In genomic region chr2:152672166-152672565, GRCm38 (mm10) we compare ENCODE assay signal across 9 mouse cellular contexts. TPM values are rescaled to one million over a fixed set of nuclear protein-coding genes. Genes with fewer than 3 reads are reported as not detected.
DNase-seq lines count a peak whose midpoint lies in the region; ATAC-seq and TF ChIP-seq lines count a peak whose summit lies in the region.
"Had no signal": no experiment of that assay in that cellular context is flagged by ENCODE, and none has a peak within 500 bp of the region (broad histone marks: within the 10 kb centered on the region; RNA-seq: fewer than 3 reads in every experiment).

No protein-coding gene starts in this region.

- no peak for TF ChIP-seq CTCF in layer of hippocampus, adult 2 months (conservative IDR thresholded peaks at IDR 0.05)
- no peak for TF ChIP-seq CTCF in intestine, postnatal 0 days (IDR thresholded peaks at IDR 0.05; ENCODE audit: low read depth)

- H3K27ac ChIP-seq in layer of hippocampus, adult 2 months = peak overlapping the region; percentile 96; the same call in 1 of the 2 replicates
- no peak overlapping the region for H3K27ac ChIP-seq in forebrain, embryonic 10.5 days
- peak overlapping the region; percentile 37; the same call in 1 of the 2 replicates for H3K27ac ChIP-seq in intestine, postnatal 0 days (ENCODE audit: low read depth, low read length)
- no peak overlapping the region for H3K27ac ChIP-seq in neural tube, embryonic 12.5 days
- H3K27ac ChIP-seq: liver, embryonic 14.5 days had no signal

- H3K36me3 ChIP-seq in forebrain, embryonic 10.5 days (replicated peaks) = peaks cover 60% of the 10 kb centered on the region
- peaks cover 18% of the 10 kb centered on the region for H3K36me3 ChIP-seq in intestine, postnatal 0 days (ENCODE audit: control insufficient read depth, insufficient read depth)
- peaks cover 40% of the 10 kb centered on the region for H3K36me3 ChIP-seq in neural tube, embryonic 12.5 days

- ATAC-seq in intestine, postnatal 0 days = no peak
- no peak for ATAC-seq in neural tube, embryonic 12.5 days (ENCODE audit: low FRiP score, low read depth)

- peak overlapping the region; percentile 95 for H3K4me3 ChIP-seq in layer of hippocampus, adult 2 months
- H3K4me3 ChIP-seq in forebrain, embryonic 10.5 days = peak overlapping the region; percentile 100; the same call in 1 of the 2 replicates
- H3K4me3 ChIP-seq in intestine, postnatal 0 days (ENCODE audit: low read depth, low read length) = no peak overlapping the region
- H3K4me3 ChIP-seq in neural tube, embryonic 12.5 days = peak overlapping the region; percentile 97; the same call in 1 of the 2 replicates

- DNase-seq in layer of hippocampus, adult 2 months (ENCODE audit: low spot score in 2 of 2) = no peak
- no peak for DNase-seq in layer of hippocampus, postnatal 36 days
- no peak for DNase-seq in forebrain, embryonic 10.5 days (ENCODE audit: extremely low spot score, low spot score)
- DNase-seq in frontal cortex, adult 2 months (ENCODE audit: extremely low spot score in 1 of 2, low spot score in 1 of 2) = no peak
- DNase-seq in Muller cell, postnatal 12 days (ENCODE audit: inconsistent ontology term) = no peak
- no peak for DNase-seq in thymus, postnatal 36 days

- peaks cover 31% of the 10 kb centered on the region for H3K4me1 ChIP-seq in forebrain, embryonic 10.5 days
- H3K4me1 ChIP-seq in intestine, postnatal 0 days (replicated peaks; ENCODE audit: control insufficient read depth, insufficient read depth, low read length) = peaks cover 5% of the 10 kb centered on the region; the same call in 1 of the 2 replicates
- H3K4me1 ChIP-seq in neural tube, embryonic 12.5 days = peaks cover 32% of the 10 kb centered on the region

- 88% methylated on average over 12 of the region's 12 CpGs for WGBS in forebrain, embryonic 10.5 days
- WGBS in intestine, postnatal 0 days = 85% methylated on average over 12 of the region's 12 CpGs
- 80% methylated on average over 12 of the region's 12 CpGs for WGBS in neural tube, embryonic 12.5 days

- H3K4me2 ChIP-seq in intestine, postnatal 0 days (replicated peaks; ENCODE audit: low read depth) = peak overlapping the region; percentile 9; the same call in 1 of the 2 replicates
- peak overlapping the region; percentile 85 for H3K4me2 ChIP-seq in neural tube, embryonic 12.5 days (replicated peaks)

- H3K9ac ChIP-seq in intestine, postnatal 0 days (ENCODE audit: low read depth, low read length) = no peak overlapping the region
- H3K9ac ChIP-seq in neural tube, embryonic 12.5 days = peak overlapping the region; percentile 99
- H3K9ac ChIP-seq: liver, embryonic 14.5 days had no signal

- no peaks in the 10 kb centered on the region for H3K9me3 ChIP-seq in forebrain, embryonic 10.5 days
- no peaks in the 10 kb centered on the region for H3K9me3 ChIP-seq in intestine, postnatal 0 days (ENCODE audit: control insufficient read depth)
- H3K9me3 ChIP-seq in neural tube, embryonic 12.5 days = no peaks in the 10 kb centered on the region

- H3K27me3 ChIP-seq in forebrain, embryonic 10.5 days (ENCODE audit: poor library complexity, severe bottlenecking) = no peaks in the 10 kb centered on the region
- no peaks in the 10 kb centered on the region for H3K27me3 ChIP-seq in intestine, postnatal 0 days (replicated peaks; ENCODE audit: control insufficient read depth, insufficient read depth, low read length)
- no peaks in the 10 kb centered on the region for H3K27me3 ChIP-seq in neural tube, embryonic 12.5 days (replicated peaks)

RNA-seq across cellular contexts. Expression of gene H13, which starts 2.9 kb away (rescaled TPM):
- 10 to 100 TPM; 71.5 to 73.3 TPM for total RNA-seq in layer of hippocampus, adult 2 months (2021)
- 10 to 100 TPM; 77.3 to 77.5 TPM for total RNA-seq in layer of hippocampus, postnatal 36 days (2021)
- polyA plus RNA-seq in forebrain, embryonic 10.5 days (2016; fragmentation: Nextera tagmentation; extraction: Ambion mirVana) = 90.7 and 93.2 TPM in 2 replicates
- 110 and 111 TPM in 2 replicates for polyA plus RNA-seq in intestine, postnatal 0 days (2015; fragmentation: Nextera tagmentation; extraction: Ambion mirVana)
- 141 and 145 TPM in 2 replicates for polyA plus RNA-seq in neural tube, embryonic 12.5 days (2016; fragmentation: Nextera tagmentation; extraction: Ambion mirVana)
- polyA plus RNA-seq in frontal cortex, adult 2 months (2012; rRNA removed) = 82.4 and 82.7 TPM in 2 replicates

RNA-seq across cellular contexts. Expression of gene Mcts2, which starts 14.7 kb away (rescaled TPM):
- 10 to 100 TPM; 18.8 to 20.8 TPM for total RNA-seq in layer of hippocampus, adult 2 months (2021)
- total RNA-seq in layer of hippocampus, postnatal 36 days (2021) = 10 to 100 TPM; 19.7 to 22.9 TPM
- polyA plus RNA-seq in forebrain, embryonic 10.5 days (2016; fragmentation: Nextera tagmentation; extraction: Ambion mirVana) = 39.1 and 40.3 TPM in 2 replicates
- 19.0 and 21.5 TPM in 2 replicates for polyA plus RNA-seq in intestine, postnatal 0 days (2015; fragmentation: Nextera tagmentation; extraction: Ambion mirVana)
- polyA plus RNA-seq in neural tube, embryonic 12.5 days (2016; fragmentation: Nextera tagmentation; extraction: Ambion mirVana) = 42.8 and 47.7 TPM in 2 replicates
- 18.9 and 19.0 TPM in 2 replicates for polyA plus RNA-seq in frontal cortex, adult 2 months (2012; rRNA removed)

RNA-seq across cellular contexts. Expression of gene Rem1, which starts 45.4 kb away (rescaled TPM):
- 1 to 10 TPM in 1 of 2 experiments, under 1 TPM in 1; 0.42 to 2.0 TPM for total RNA-seq in layer of hippocampus, adult 2 months (2021)
- 1 to 10 TPM in 1 of 2 experiments, under 1 TPM in 1; 0.75 to 1.3 TPM for total RNA-seq in layer of hippocampus, postnatal 36 days (2021)
- polyA plus RNA-seq in forebrain, embryonic 10.5 days (2016; fragmentation: Nextera tagmentation; extraction: Ambion mirVana) = 0.16 and 0.18 TPM in 2 replicates
- polyA plus RNA-seq in intestine, postnatal 0 days (2015; fragmentation: Nextera tagmentation; extraction: Ambion mirVana) = 5.9 and 6.4 TPM in 2 replicates
- 0.23 and 0.30 TPM in 2 replicates for polyA plus RNA-seq in neural tube, embryonic 12.5 days (2016; fragmentation: Nextera tagmentation; extraction: Ambion mirVana)
- 0.59 and 0.72 TPM in 2 replicates for polyA plus RNA-seq in frontal cortex, adult 2 months (2012; rRNA removed)

RNA-seq across cellular contexts. Expression of gene Defb25, which starts 49.3 kb away (rescaled TPM):
- not detected for total RNA-seq in layer of hippocampus, adult 2 months (2021)
- total RNA-seq in layer of hippocampus, postnatal 36 days (2021) = not detected
- polyA plus RNA-seq in forebrain, embryonic 10.5 days (2016; fragmentation: Nextera tagmentation; extraction: Ambion mirVana) = not detected in 2 replicates
- 0.72 TPM in 1 of 2 replicates, not detected in the other for polyA plus RNA-seq in intestine, postnatal 0 days (2015; fragmentation: Nextera tagmentation; extraction: Ambion mirVana)
- not detected in 2 replicates for polyA plus RNA-seq in neural tube, embryonic 12.5 days (2016; fragmentation: Nextera tagmentation; extraction: Ambion mirVana)
- polyA plus RNA-seq in frontal cortex, adult 2 months (2012; rRNA removed) = not detected in 2 replicates
- polyA plus RNA-seq: liver, embryonic 14.5 days had no signal

Comparison
In these comparisons a context has a peak if more than half of its experiments do, and no peak if none do; other contexts are left out.
1. H3K27ac ChIP-seq: peak in layer of hippocampus, adult 2 months (single experiment) and intestine, postnatal 0 days (single experiment); none in forebrain, embryonic 10.5 days (single experiment) and neural tube, embryonic 12.5 days (single experiment).